Mouse (Mus musculus) midbrain, postnatal 0 days (tissue): Measurements from ENCODE around the gene Tulp1. TPM values are rescaled to one million over a fixed set of nuclear protein-coding genes. Genes with fewer than 3 reads are reported as not detected.
"Not testable (repeated sequence)": the region's sequence is repeated elsewhere in the genome, so short reads cannot be mapped to it uniquely, and the experiment has no call there.

Experiments used
- ATAC-seq: fragments of 200-750 bp; cut with Nextera tagmentation; 2 replicates; pipeline ENCODE4 v1.8.0; 2017; ENCODE audit warnings: moderate number of reproducible peaks, mild to moderate bottlenecking, moderate TSS enrichment, moderate library complexity; ENCODE audit not compliant: low FRiP score
- DNase-seq: peaks from one replicate; pipeline ENCODE4 v3.0.0-alpha.2; 2015; ENCODE audit warnings: low spot score
- H3K27ac ChIP-seq: fragments of 300-500 bp; sonication (generic); 2 replicates; pipeline ENCODE4 v1.5.1; 2014; ENCODE audit warnings: low read depth, mild to moderate bottlenecking, low read length, mixed read lengths
- H3K27me3 ChIP-seq: fragments of 300-500 bp; sonication (generic); 2 replicates; pipeline ENCODE4 v1.6.1; 2014; ENCODE audit warnings: low read length, control low read depth, mixed read lengths; ENCODE audit not compliant: insufficient read depth
- H3K36me3 ChIP-seq: fragments of 300-500 bp; sonication (generic); 2 replicates; pipeline ENCODE4 v1.6.1; 2014; ENCODE audit warnings: low read length, control low read depth, mixed read lengths; ENCODE audit not compliant: insufficient read depth
- H3K4me1 ChIP-seq: fragments of 300-500 bp; sonication (generic); 2 replicates; pipeline ENCODE4 v1.6.1; 2014; ENCODE audit warnings: mild to moderate bottlenecking, control low read depth, antibody characterized with exemption, low read length, mixed read lengths; ENCODE audit not compliant: insufficient read depth
- H3K4me2 ChIP-seq: fragments of 300-500 bp; sonication (generic); 2 replicates; pipeline ENCODE4 v1.6.1; 2014; ENCODE audit warnings: low read depth, mild to moderate bottlenecking, low read length, mixed read lengths; ENCODE audit not compliant: poor library complexity, severe bottlenecking
- H3K4me3 ChIP-seq: fragments of 300-500 bp; sonication (generic); 2 replicates; pipeline ENCODE4 v1.5.1; 2014; ENCODE audit warnings: low read depth, mild to moderate bottlenecking, low read length, moderate library complexity
- H3K9ac ChIP-seq: fragments of 300-500 bp; sonication (generic); replicated peaks from 2 replicates; pipeline ENCODE4 v1.6.1; 2014; ENCODE audit warnings: mild to moderate bottlenecking, low read length, moderate library complexity, mixed read lengths; ENCODE audit not compliant: poor library complexity, severe bottlenecking
- H3K9me3 ChIP-seq: fragments of 300-500 bp; sonication (generic); 2 replicates; pipeline ENCODE4 v1.6.1; 2016; ENCODE audit warnings: low read length, control low read depth
- CTCF ChIP-seq: IDR thresholded peaks from 2 replicates; pipeline ENCODE4 v1.5.1; 2016; ENCODE audit warnings: antibody characterized with exemption, mild to moderate bottlenecking
- WGBS: fragments of 180-500 bp; shearing (Covaris S2); extraction: QIAGEN DNeasy Blood & Tissue Kit; methylation state at CpG from one replicate; pipeline ENCODE4 v1.1.7; 2014; 5-methylcytosine and 5-hydroxymethylcytosine counted together
- polyA plus RNA-seq: library from polyadenylated mRNA; unstranded; fragments of >200 nt; fragmentation: Nextera tagmentation; extraction: Ambion mirVana; gene quantifications from 2 replicates; pipeline ENCODE4 v1.2.1, GENCODE M21; 2015
- total RNA-seq: library from RNA; depleted of rRNA; stranded (reverse); fragments of >200 nt; gene quantifications from 2 replicates; pipeline ENCODE4 v1.2.3, GENCODE M21; 2014

The Tulp1 gene
- total and polyA plus RNA-seq, 2 experiments from 2014 or later = 1.0 to 1.1 TPM

DNA sequence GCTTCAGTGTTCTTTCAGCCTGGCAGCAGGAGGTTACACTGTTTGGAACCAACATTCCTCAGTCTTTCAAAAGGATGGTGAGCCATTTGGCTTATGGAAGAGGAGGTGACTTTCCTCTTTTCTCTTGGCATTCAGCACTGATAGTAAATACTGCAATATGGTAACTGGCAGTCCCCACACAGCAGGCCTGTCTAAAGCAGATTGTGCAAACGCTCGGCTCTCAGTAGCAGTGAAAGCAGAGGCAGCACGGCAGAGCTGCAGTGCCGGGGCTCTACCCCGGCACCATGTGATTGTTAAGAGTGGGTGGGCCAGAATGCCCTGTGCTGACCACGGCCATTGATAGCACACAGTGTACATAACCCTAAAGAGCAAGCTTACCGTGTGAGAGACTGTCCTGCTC lies 41.4 kb upstream of the Tulp1 start:
- peaks cover 11% of the 10 kb centered on the region; the same call in 1 of the 2 replicates for H3K36me3 ChIP-seq
- no peak for TF ChIP-seq CTCF
- no peaks in the 10 kb centered on the region for H3K9me3 ChIP-seq
- WGBS = 90% methylated on average over 7 of the region's 7 CpGs
- ATAC-seq (no peak), DNase-seq (no peak)
- no peak overlapping the region for H3K4me3 ChIP-seq
- H3K4me2 ChIP-seq = no peak overlapping the region
- no peak overlapping the region for H3K9ac ChIP-seq
- no peaks in the 10 kb centered on the region for H3K27me3 ChIP-seq
- H3K27ac ChIP-seq = no peak overlapping the region
- H3K4me1 ChIP-seq = no peaks in the 10 kb centered on the region

DNA sequence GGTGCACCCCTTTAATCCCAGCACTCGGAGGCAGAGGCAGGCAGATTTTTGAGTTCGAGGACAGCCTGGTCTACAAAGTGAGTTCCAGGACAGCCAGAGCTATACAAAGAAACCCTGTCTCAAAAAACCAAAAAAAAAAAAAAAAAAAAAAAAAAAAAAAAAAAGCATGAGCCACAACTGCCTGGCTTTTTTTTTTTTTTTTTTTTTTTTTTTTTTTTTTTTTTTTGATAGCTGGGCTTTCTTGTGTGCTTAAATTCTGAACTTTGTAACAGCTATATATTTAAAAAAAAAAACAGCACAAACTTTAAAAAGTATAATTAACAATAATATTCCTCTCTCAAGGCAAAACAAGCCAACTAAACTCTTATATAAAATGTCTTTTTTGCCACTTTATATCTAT lies 39.7 kb upstream of the Tulp1 start:
- not testable (repeated sequence) for DNase-seq, H3K4me2 ChIP-seq, H3K4me3 ChIP-seq, H3K9me3 ChIP-seq, H3K36me3 ChIP-seq, ATAC-seq, H3K4me1 ChIP-seq, H3K9ac ChIP-seq, H3K27ac ChIP-seq, H3K27me3 ChIP-seq
- 100% methylated on average over 2 of the region's 2 CpGs for WGBS

GRCm38 (mm10) chr17:28404301-28404700 lies 39.3 kb upstream of the Tulp1 start:
- 98% methylated on average over 11 of the region's 11 CpGs for WGBS
- no peak overlapping the region for H3K9ac ChIP-seq
- TF ChIP-seq CTCF = peak; percentile 9; the same call in 1 of the 2 replicates
- DNase-seq = no peak
- H3K4me1 ChIP-seq = no peaks in the 10 kb centered on the region
- peaks cover 4% of the 10 kb centered on the region; the same call in 1 of the 2 replicates for H3K36me3 ChIP-seq
- no peaks in the 10 kb centered on the region for H3K27me3 ChIP-seq
- no peak overlapping the region for H3K4me2 ChIP-seq
- no peak overlapping the region for H3K27ac ChIP-seq
- ATAC-seq = no peak
- no peaks in the 10 kb centered on the region for H3K9me3 ChIP-seq
- no peak overlapping the region for H3K4me3 ChIP-seq

- Histone ChIP-seq H3K4me3 (no peak overlapping the region), H3K27me3 (no peaks in the 10 kb centered on the region), H3K9ac (no peak overlapping the region), H3K36me3 (no peaks in the 10 kb centered on the region), H3K27ac (no peak overlapping the region), H3K9me3 (no peaks in the 10 kb centered on the region), H3K4me2 (no peak overlapping the region), H3K4me1 (no peaks in the 10 kb centered on the region)
- DNase-seq = no peak
- ATAC-seq = no peak
- WGBS = 85% methylated on average over 7 of the region's 7 CpGs
- TF ChIP-seq CTCF = no peak
Observed at GRCm38 (mm10) chr17:28394994-28395393, 30.0 kb upstream of the Tulp1 start.

GRCm38 (mm10) chr17:28394051-28394765 lies 29.2 kb upstream of the Tulp1 start:
- H3K9ac ChIP-seq = no peak overlapping the region
- DNase-seq (no peak), ATAC-seq (no peak)
- H3K4me2 ChIP-seq = no peak overlapping the region
- WGBS = 88% methylated on average over 15 of the region's 15 CpGs
- TF ChIP-seq CTCF = no peak
- no peak overlapping the region for H3K27ac ChIP-seq
- H3K4me1 ChIP-seq = no peaks in the 10 kb centered on the region
- no peaks in the 10 kb centered on the region for H3K9me3 ChIP-seq
- no peaks in the 10 kb centered on the region for H3K36me3 ChIP-seq
- H3K27me3 ChIP-seq = no peaks in the 10 kb centered on the region
- H3K4me3 ChIP-seq = no peak overlapping the region

DNA sequence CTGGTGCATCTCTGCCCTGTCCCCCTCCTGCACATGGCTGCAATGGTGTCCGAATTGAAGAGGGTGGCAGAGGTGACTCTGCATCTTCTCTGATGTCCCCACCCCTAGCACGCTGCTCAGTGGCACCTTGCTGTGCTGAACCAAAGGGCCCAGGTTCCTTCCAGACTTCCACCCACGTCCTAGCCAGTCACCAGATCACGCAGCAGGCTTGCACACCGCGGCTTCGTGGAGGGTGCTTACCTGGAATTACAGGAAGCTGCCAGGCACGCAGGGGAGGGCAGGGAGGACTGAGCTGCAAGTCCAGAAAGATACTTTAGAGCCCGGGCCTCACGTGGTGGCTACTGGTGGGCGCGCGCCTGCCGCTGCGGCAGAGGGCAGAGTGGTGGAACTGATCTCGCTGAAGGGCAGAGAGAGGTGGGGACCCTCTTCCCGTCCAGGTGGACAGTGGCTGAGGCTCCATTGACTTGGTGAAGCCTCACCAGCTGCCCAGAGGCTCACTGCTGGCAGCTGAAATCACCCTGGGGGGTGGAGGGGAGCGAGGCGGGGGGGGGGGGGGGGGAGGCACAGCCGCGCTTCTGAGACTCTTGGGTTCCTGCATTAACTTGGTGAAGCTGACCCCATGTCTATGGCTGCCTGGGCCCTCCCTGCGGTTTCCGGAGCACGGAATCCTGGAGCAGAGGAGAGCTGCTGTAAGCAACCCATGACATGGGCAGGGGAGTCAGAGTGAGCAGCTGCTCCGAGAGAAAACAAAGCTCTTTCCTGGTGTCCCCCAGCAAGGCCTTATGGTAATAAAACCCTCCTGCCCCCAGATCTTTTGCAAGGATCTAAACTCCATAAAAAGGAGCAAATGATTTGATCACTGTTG lies 26.8 kb upstream of the Tulp1 start:
- 13% methylated on average over 22 of the region's 25 CpGs for WGBS
- H3K4me3 ChIP-seq = no peak overlapping the region
- no peak for DNase-seq

More for the DNA sequence above, 26.8 kb upstream of the Tulp1 start:
- Histone ChIP-seq H3K9ac (no peak overlapping the region), H3K27ac (no peak overlapping the region), H3K9me3 (no peaks in the 10 kb centered on the region), H3K4me2 (no peak overlapping the region), H3K36me3 (no peaks in the 10 kb centered on the region), H3K27me3 (0 out of 2 replicates have a peak, but pooled peaks cover 5% of the 10 kb centered on the region), H3K4me1 (no peaks in the 10 kb centered on the region)
- ATAC-seq = no peak
- no peak for TF ChIP-seq CTCF
